ENCODE assay signal across 13 mouse cellular contexts in genomic region chr17:70998400-70998975, GRCm38 (mm10). TPM values are rescaled to one million over a fixed set of nuclear protein-coding genes. Genes with fewer than 3 reads are reported as not detected.
DNase-seq lines count a peak whose midpoint lies in the region; ATAC-seq and TF ChIP-seq lines count a peak whose summit lies in the region.
"Had no signal": no experiment of that assay in that cellular context is flagged by ENCODE, and none has a peak within 500 bp of the region (broad histone marks: within the 10 kb centered on the region; RNA-seq: fewer than 3 reads in every experiment).

No protein-coding gene starts in this region.

- intact Hi-C loops in heart, postnatal 10 days (cut with DNase I): no loop called here

- H3K4me1 ChIP-seq in heart, embryonic 10.5 days: peaks cover 50% of the 10 kb centered on the region
- peaks cover 46% of the 10 kb centered on the region for H3K4me1 ChIP-seq in liver, embryonic 12.5 days
- H3K4me1 ChIP-seq in liver, postnatal 0 days (ENCODE audit: insufficient read depth): peaks cover 26% of the 10 kb centered on the region

- no peaks in the 10 kb centered on the region for H3K27me3 ChIP-seq in heart, embryonic 10.5 days (ENCODE audit: insufficient read depth, poor library complexity, severe bottlenecking)
- H3K27me3 ChIP-seq in liver, embryonic 12.5 days (replicated peaks): no peaks in the 10 kb centered on the region
- no peaks in the 10 kb centered on the region for H3K27me3 ChIP-seq in liver, postnatal 0 days (ENCODE audit: insufficient read depth, low read length)
- H3K27me3 ChIP-seq: limb, embryonic 15.5 days had no signal

- H3K36me3 ChIP-seq in heart, embryonic 10.5 days: peaks cover 28% of the 10 kb centered on the region
- peaks cover 44% of the 10 kb centered on the region for H3K36me3 ChIP-seq in liver, embryonic 12.5 days
- peaks cover 25% of the 10 kb centered on the region for H3K36me3 ChIP-seq in liver, postnatal 0 days (replicated peaks; ENCODE audit: insufficient read depth, low read length)

- no peaks in the 10 kb centered on the region for H3K9me3 ChIP-seq in heart, embryonic 10.5 days
- no peaks in the 10 kb centered on the region for H3K9me3 ChIP-seq in liver, embryonic 12.5 days (replicated peaks)
- no peaks in the 10 kb centered on the region for H3K9me3 ChIP-seq in liver, postnatal 0 days (ENCODE audit: low read length)
- H3K9me3 ChIP-seq: limb, embryonic 15.5 days had no signal

- no peak for ATAC-seq in liver, embryonic 12.5 days
- no peak for ATAC-seq in liver, postnatal 0 days
- ATAC-seq: activated CD4-positive, CD25-positive, alpha-beta regulatory T cell, adult 4 months; forebrain, embryonic 14.5 days; inflammation-experienced regulatory T-cells, adult 6 months had no signal

- no peak for TF ChIP-seq CTCF in liver, postnatal 0 days (IDR thresholded peaks at IDR 0.05; ENCODE audit: low read depth)

- H3K4me3 ChIP-seq in heart, embryonic 10.5 days: peak overlapping the region; percentile 38
- H3K4me3 ChIP-seq in liver, embryonic 12.5 days: no peak overlapping the region
- H3K4me3 ChIP-seq in liver, postnatal 0 days (ENCODE audit: low read depth, low read length): no peak overlapping the region
- H3K4me3 ChIP-seq: limb, embryonic 15.5 days had no signal

- TF ChIP-seq EP300 in liver, postnatal 0 days (IDR thresholded peaks at IDR 0.05; ENCODE audit: low read depth): no peak

- no peak for DNase-seq in heart, embryonic 10.5 days (ENCODE audit: low spot score)
- DNase-seq in heart, adult 9 months (ENCODE audit: low spot score in 2 of 2): no peak
- DNase-seq in liver, postnatal 0 days: no peak
- DNase-seq in NIH3T3 (ENCODE audit: low read depth): peak; percentile 24
- peak; percentile 49 to 50 for DNase-seq in heart, postnatal 10 days
- no peak for DNase-seq in thymus, postnatal 25 days
- DNase-seq: cerebellum, postnatal 36 days; thymus, postnatal 4 days had no signal

- WGBS in heart, embryonic 10.5 days: 57% methylated on average over 9 of the region's 9 CpGs
- WGBS in liver, embryonic 12.5 days (ENCODE audit: insufficient replicate concordance): 73% methylated on average over 9 of the region's 9 CpGs
- 75% methylated on average over 9 of the region's 9 CpGs for WGBS in liver, postnatal 0 days (ENCODE audit: insufficient replicate concordance)

- H3K27ac ChIP-seq in heart, embryonic 10.5 days: peak overlapping the region; percentile 83
- H3K27ac ChIP-seq in liver, embryonic 12.5 days: no peak overlapping the region
- no peak overlapping the region for H3K27ac ChIP-seq in liver, postnatal 0 days (ENCODE audit: low read depth)
- H3K27ac ChIP-seq: limb, embryonic 15.5 days had no signal

- H3K9ac ChIP-seq in liver, embryonic 12.5 days: no peak overlapping the region
- no peak overlapping the region for H3K9ac ChIP-seq in liver, postnatal 0 days (replicated peaks)
- H3K9ac ChIP-seq: limb, embryonic 15.5 days had no signal

- H3K4me2 ChIP-seq in liver, embryonic 12.5 days: peak overlapping the region; percentile 5; the same call in 1 of the 2 replicates
- H3K4me2 ChIP-seq in liver, postnatal 0 days (ENCODE audit: low read depth, low read length): no peak overlapping the region
- H3K4me2 ChIP-seq: limb, embryonic 15.5 days had no signal

RNA-seq across cellular contexts. Expression of gene Myom1, which starts 3.9 kb away (rescaled TPM):
- polyA plus RNA-seq in heart, embryonic 10.5 days (2016; fragmentation: Nextera tagmentation; extraction: Ambion mirVana): 109 and 198 TPM in 2 replicates
- polyA plus RNA-seq in liver, embryonic 12.5 days (2016; fragmentation: Nextera tagmentation; extraction: Ambion mirVana): 3.5 and 3.9 TPM in 2 replicates
- polyA plus RNA-seq in liver, postnatal 0 days (2015; fragmentation: Nextera tagmentation; extraction: Ambion mirVana): 2.1 and 4.4 TPM in 2 replicates
- 1,000 to 10,000 TPM; 1,058 to 1,064 TPM for total RNA-seq in heart, postnatal 10 days (2021)

RNA-seq across cellular contexts. Expression of gene Myl12a, which starts 4.2 kb away (rescaled TPM):
- polyA plus RNA-seq in heart, embryonic 10.5 days (2016; fragmentation: Nextera tagmentation; extraction: Ambion mirVana): 742 and 776 TPM in 2 replicates
- 292 TPM in 2 replicates for polyA plus RNA-seq in liver, embryonic 12.5 days (2016; fragmentation: Nextera tagmentation; extraction: Ambion mirVana)
- polyA plus RNA-seq in liver, postnatal 0 days (2015; fragmentation: Nextera tagmentation; extraction: Ambion mirVana): 195 and 199 TPM in 2 replicates
- total RNA-seq in heart, postnatal 10 days (2021): 100 to 1,000 TPM; 846 to 935 TPM

Comparison
In these comparisons a context has a peak if more than half of its experiments do, and no peak if none do; other contexts are left out.
1. DNase-seq: peak in NIH3T3 (single experiment) and heart, postnatal 10 days (2 of 2); none in heart, embryonic 10.5 days (single experiment), heart, adult 9 months (0 of 2), liver, postnatal 0 days (single experiment) and thymus, postnatal 25 days (single experiment).
2. RNA of gene Myom1, which starts 3.9 kb away (polyA plus RNA-seq): 109 to 198 TPM in heart, embryonic 10.5 days; 3.5 to 3.9 TPM in liver, embryonic 12.5 days and 2.1 to 4.4 TPM in liver, postnatal 0 days; every median in the first group is over 10 times any median in the second.